Mouse (Mus musculus): ENCODE measurements around the gene Kcnv2.

The Kcnv2 gene

GRCm38 (mm10) chr19:27322281-27322680, at the start of gene Kcnv2:
Gene Kcnv2, plus strand, starts transcription at chr19:27322588.
- no peak for DNase-seq (ENCODE audit: low spot score in 2 of 2)

DNA sequence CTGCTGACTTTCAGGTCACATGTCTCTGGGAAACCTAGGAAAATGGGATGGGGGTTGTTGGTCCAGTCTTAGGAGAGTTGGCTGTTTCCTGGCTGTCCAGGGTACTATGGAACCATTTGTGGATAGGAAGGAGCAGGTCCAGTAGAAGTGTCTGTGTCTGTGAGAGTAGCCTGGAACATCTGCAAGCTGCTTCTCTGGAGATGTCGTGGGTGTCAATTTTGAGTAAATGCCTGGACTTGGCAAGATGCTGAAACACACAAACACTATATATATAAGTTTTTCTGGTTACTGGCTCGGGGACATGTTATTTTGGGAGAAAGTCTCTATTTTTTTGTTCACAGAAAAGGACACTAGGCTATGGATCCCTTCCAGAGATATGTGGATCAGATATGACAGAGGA, 49.0 kb upstream of the Kcnv2 start:
- DNase-seq (ENCODE audit: low spot score in 2 of 2) = no peak

- DNase-seq (ENCODE audit: low spot score in 2 of 2) = no peak
Measured at GRCm38 (mm10) chr19:27274382-27274781, 48.0 kb upstream of the Kcnv2 start.

- DNase-seq (ENCODE audit: low spot score in 2 of 2) = no peak
Measured at GRCm38 (mm10) chr19:27279174-27279573, 43.2 kb upstream of the Kcnv2 start.

- no peak for DNase-seq (ENCODE audit: low spot score in 2 of 2)
Measured at GRCm38 (mm10) chr19:27310039-27310438, 12.3 kb upstream of the Kcnv2 start.

- DNase-seq (ENCODE audit: low spot score in 2 of 2) = no peak
Measured at GRCm38 (mm10) chr19:27311311-27311710, 11.1 kb upstream of the Kcnv2 start.

GRCm38 (mm10) chr19:27312266-27313079, 9.9 kb upstream of the Kcnv2 start:
- no peak for DNase-seq (ENCODE audit: low spot score in 2 of 2)

DNA sequence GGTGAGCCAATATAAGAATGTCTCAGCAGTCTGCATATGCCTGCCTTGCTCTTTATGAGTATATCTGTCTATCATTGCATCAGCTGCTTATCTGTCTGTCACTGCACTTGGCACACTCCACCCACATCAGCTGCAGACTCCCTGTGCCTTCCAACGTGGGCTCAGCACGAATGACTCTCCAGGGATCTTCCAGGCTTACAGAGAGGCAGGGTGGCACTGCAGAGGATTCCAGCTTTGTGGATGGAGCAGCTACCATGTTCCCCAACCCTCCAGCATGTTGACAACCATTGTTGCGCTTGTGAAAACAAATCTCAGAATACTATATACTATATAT, 9.3 kb upstream of the Kcnv2 start:
- DNase-seq (ENCODE audit: low spot score in 2 of 2) = no peak

DNA sequence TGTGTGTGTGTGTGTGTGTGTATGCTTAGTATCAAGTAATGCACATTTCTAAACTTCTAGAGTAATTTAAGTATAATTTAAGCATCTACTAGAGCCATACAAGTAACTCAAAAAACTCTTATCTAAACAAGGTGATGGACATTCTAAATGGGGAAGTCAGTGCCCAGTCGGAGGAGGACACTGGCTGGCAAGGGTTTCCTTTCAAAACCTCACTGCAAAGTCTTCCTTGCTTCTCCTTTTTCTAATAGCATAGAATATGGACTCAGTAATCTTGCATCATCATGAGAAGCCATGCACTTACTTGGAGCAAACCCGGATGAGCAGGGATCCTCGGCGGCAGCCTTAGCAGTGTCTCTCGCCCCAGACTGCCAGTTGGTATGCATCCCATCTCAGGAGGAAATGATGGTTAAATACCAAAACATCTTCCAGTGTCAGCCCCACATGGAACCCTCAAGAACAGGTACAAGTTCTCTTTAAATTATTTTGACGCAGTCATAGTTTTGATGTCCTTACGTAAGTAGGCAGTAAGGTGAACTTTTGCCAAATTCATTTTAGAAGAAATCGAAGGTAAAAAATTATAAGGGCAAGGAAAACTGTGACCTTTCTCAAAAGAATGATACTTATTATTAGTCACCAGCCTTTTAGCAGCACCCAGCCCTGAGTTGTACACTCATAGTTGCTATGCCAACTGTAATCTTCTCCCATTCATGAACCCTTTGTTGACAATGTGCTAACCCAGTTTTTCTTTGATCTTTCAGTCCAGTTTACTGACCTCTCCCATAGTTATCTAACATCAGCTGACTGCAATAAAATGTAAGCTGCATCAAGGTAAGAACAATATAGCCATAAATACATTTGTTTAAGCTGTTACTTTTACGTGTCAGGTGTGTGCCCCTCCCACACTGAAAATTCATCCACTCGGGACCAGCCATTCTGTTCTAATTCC, 5.8 kb upstream of the Kcnv2 start:
- DNase-seq (ENCODE audit: low spot score in 2 of 2) = no peak

- DNase-seq (ENCODE audit: low spot score in 2 of 2) = no peak
Measured at GRCm38 (mm10) chr19:27317337-27317736, 5.1 kb upstream of the Kcnv2 start.

DNA sequence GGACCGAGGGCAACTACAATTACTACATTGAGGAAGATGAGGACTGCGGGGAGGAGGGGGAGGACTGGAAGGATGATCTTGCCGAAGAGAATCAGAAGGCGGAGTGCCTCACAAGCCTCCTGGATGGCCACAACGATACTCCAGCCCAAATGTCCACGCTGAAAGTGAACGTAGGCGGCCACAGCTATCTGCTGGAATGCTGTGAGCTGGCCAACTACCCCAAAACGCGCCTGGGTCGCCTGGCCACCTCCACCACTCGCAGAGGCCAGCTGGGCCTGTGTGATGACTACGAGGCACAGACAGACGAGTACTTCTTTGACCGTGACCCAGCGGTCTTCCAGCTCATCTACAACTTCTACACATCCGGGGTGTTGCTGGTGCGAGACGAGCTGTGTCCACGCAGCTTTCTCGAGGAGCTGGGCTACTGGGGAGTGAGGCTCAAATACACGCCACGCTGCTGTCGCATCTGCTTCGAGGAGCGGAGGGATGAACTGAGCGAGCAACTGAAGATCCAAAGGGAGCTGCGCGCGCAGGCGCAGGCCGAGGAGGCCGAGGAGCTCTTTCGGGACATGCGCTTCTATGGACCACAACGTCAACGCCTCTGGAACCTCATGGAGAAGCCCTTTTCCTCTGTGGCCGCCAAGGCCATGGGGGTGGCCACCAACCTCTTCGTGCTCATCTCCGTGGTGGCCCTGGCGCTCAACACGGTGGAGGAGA, 681 bp downstream of the Kcnv2 start:
- DNase-seq (ENCODE audit: low spot score in 2 of 2) = no peak

DNA sequence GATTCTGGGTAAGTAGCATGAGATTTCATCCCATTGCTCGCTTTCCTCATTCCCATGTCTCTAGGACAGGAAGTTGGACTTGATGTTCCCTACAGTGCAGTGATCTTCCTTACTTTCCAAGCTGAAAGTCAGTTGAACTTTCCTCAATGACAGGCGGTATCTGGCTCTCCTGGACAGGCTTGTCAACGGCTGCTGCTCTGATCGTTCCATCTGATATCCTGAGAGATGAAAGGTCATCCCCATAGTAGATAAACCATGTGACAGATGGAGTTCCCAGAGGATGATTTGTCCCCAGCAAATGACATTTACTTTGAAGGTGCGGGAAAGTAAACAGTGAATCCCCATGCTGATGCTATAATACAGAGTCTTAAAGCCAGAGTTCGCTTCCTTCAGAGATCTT, 3.2 kb downstream of the Kcnv2 start:
- DNase-seq (ENCODE audit: low spot score in 2 of 2) = no peak

GRCm38 (mm10) chr19:27327569-27327968, 5.2 kb downstream of the Kcnv2 start:
- no peak for DNase-seq (ENCODE audit: low spot score in 2 of 2)

DNA sequence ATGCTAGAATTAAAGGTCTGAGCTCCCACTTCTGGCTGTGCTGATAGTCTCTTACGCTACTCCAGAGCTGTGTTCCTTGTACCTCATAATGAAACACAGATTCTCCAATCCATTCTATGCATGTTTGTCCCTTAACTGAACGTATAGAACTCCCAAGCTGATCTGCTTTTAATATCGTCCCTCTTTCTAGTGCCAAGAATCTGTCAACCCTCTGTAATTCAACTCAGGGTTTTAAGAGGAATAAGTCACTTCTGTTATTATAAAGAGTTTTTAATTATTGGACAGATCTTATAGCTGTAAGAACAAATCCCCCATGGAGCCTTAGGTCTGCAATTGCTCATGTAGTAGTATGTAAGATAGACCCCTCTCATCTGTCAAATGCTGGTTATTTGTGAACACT, 5.8 kb downstream of the Kcnv2 start:
- DNase-seq (ENCODE audit: low spot score in 2 of 2) = no peak

- no peak for DNase-seq (ENCODE audit: low spot score in 2 of 2)
Measured at GRCm38 (mm10) chr19:27328644-27329043, 6.3 kb downstream of the Kcnv2 start.

- no peak for DNase-seq (ENCODE audit: low spot score in 2 of 2)
Measured at GRCm38 (mm10) chr19:27332207-27332794, 9.9 kb downstream of the Kcnv2 start.

GRCm38 (mm10) chr19:27336126-27336917, 13.9 kb downstream of the Kcnv2 start:
- DNase-seq (ENCODE audit: low spot score in 2 of 2) = no peak

DNA sequence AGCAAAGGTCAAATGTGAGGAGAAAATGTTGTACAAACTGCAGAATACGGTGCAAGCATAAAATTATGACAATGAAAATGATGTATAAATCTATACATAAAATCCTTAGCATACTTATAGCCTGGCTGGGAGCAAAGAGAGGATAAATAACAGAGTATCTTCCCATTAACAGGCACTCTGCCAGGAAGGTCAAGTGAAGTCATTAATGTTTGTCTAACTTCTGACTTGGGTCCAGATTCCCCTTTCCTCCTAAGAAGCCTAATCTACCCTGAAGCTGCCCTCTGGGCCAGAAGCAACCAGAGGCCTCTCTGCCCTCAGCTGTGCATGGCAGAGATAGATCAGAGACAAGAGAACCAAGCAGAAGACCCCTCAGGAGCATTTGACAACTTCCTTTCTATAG, 24.1 kb downstream of the Kcnv2 start:
- DNase-seq (ENCODE audit: low spot score in 2 of 2) = no peak

- DNase-seq (ENCODE audit: low spot score in 2 of 2) = no peak
Measured at GRCm38 (mm10) chr19:27351700-27352099, 29.3 kb downstream of the Kcnv2 start.

GRCm38 (mm10) chr19:27360381-27360780, 38.0 kb downstream of the Kcnv2 start:
- DNase-seq (ENCODE audit: low spot score in 2 of 2) = no peak

DNA sequence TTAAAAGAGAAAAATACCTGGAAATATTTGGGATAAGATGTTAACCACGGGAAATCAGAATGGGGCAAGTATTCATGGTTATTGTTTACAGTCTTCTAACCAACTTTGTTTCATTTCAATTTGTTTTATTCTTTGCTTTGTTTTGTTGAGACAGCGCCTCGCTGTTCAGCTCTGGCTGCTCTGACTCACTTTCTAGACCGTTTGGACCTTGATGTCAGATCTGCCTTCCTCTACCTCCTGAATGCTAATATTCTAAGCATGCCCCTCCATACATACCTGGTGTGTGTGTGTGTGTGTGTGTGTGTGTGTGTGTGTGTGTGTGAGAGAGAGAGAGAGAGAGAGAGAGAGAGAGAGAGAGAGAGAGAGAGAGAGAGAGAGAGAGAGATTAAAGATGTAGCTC, 41.5 kb downstream of the Kcnv2 start:
- DNase-seq (ENCODE audit: low spot score in 2 of 2) = no peak

All from spleen, postnatal 10 days (tissue).